Mouse (Mus musculus) spleen, adult 2 months (tissue): Measurements from ENCODE around the gene Gen1.

Experiments used
- CTCF ChIP-seq: fragments of 200-500 bp; IDR thresholded peaks from 2 replicates; pipeline ENCODE4 v1.5.1; 2011; ENCODE audit warnings: mild to moderate bottlenecking, inconsistent platforms; ENCODE audit not compliant: insufficient read depth, insufficient read length, insufficient replicate concordance; ENCODE audit errors: extremely low read depth
- POLR2A ChIP-seq: fragments of 200-500 bp; IDR thresholded peaks from 2 replicates; pipeline ENCODE4 v1.6.1; 2011; ENCODE audit warnings: low read depth, low read length, inconsistent platforms

DNA sequence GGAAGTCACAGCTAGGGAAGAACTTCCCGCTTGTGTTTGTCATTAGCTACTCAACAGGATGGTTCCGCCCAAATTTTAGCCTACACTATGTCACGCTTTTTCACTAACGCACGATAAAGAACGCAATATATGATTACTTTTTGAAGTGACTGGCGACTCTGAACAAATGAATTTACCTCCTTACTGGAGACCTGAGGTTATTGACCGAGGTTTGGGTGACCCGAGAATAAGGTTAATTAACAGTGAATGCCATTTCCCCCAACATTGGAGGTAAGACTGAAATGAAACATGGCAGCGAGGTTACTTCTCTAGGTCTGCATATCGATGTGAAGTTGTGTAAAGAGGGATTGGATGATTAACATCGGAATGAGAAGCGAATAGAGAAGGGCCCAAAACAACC, 706 bp downstream of the Gen1 start:
- TF ChIP-seq CTCF (no peak), POLR2A (no peak)
